Mouse (Mus musculus) midbrain, embryonic 15.5 days (tissue): ENCODE measurements around the gene Lrba. TPM values are rescaled to one million over a fixed set of nuclear protein-coding genes. Genes with fewer than 3 reads are reported as not detected.

Experiments used
- ATAC-seq: fragments of 200-750 bp; cut with Nextera tagmentation; replicated peaks from 2 replicates; pipeline ENCODE4 v1.8.0; 2017; ENCODE audit warnings: moderate TSS enrichment
- H3K27ac ChIP-seq: fragments of 300-500 bp; sonication (generic); 2 replicates; pipeline ENCODE4 v1.5.1; 2015; ENCODE audit warnings: mild to moderate bottlenecking, inconsistent platforms
- H3K27me3 ChIP-seq: fragments of 300-500 bp; sonication (generic); replicated peaks from 2 replicates; pipeline ENCODE4 v1.6.1; 2015; ENCODE audit warnings: inconsistent platforms
- H3K36me3 ChIP-seq: fragments of 300-500 bp; sonication (generic); replicated peaks from 2 replicates; pipeline ENCODE4 v1.6.1; 2015; ENCODE audit warnings: inconsistent platforms
- H3K4me1 ChIP-seq: fragments of 300-500 bp; sonication (generic); 2 replicates; pipeline ENCODE4 v1.6.1; 2015; ENCODE audit warnings: inconsistent platforms
- H3K4me2 ChIP-seq: fragments of 300-500 bp; sonication (generic); 2 replicates; pipeline ENCODE4 v1.6.1; 2015; ENCODE audit warnings: inconsistent platforms, mild to moderate bottlenecking, moderate library complexity
- H3K4me3 ChIP-seq: fragments of 300-500 bp; sonication (generic); 2 replicates; pipeline ENCODE4 v1.5.1; 2015; ENCODE audit warnings: mild to moderate bottlenecking, inconsistent platforms
- H3K9ac ChIP-seq: fragments of 300-500 bp; sonication (generic); 2 replicates; pipeline ENCODE4 v1.6.1; 2015; ENCODE audit warnings: mild to moderate bottlenecking, inconsistent platforms
- H3K9me3 ChIP-seq: fragments of 300-500 bp; sonication (generic); 2 replicates; pipeline ENCODE4 v1.6.1; 2016; ENCODE audit warnings: inconsistent platforms
- WGBS: fragments of 180-500 bp; shearing (Covaris S2); methylation state at CpG from one replicate; pipeline ENCODE4 v1.1.7; 2015; ENCODE audit warnings: mixed read lengths; 5-methylcytosine and 5-hydroxymethylcytosine counted together
- polyA plus RNA-seq: library from polyadenylated mRNA; unstranded; fragments of >200 nt; fragmentation: Nextera tagmentation; extraction: Ambion mirVana; gene quantifications from 2 replicates; pipeline ENCODE4 v1.2.1, GENCODE M21; 2015

The Lrba gene
- polyA plus RNA-seq, 1 experiment from 2014 or later, result 5.1 TPM

DNA sequence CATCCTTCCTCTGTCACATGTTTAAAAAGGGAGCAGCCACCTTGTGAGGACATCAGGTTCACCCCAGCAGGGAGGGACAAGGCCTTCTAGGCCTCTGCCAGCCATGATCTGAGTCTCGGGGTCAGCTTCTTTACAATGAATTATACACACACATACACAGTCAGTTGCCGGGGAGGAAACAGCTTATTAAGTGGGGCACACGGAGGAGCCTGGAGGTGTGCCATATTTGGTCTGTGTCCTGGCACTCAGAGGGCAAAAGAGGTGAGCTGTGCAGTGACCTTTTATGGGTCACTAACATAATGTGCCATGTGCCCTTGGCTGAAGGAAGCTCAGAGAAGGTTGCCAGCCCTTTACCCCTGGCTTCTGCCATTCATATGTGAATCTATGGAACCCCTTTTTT lies 596.9 kb downstream of the Lrba start:
- Histone ChIP-seq H3K36me3 (0 out of 2 replicates have a peak, but pooled peaks cover 4% of the 10 kb centered on the region), H3K27me3 (no peaks in the 10 kb centered on the region), H3K4me2 (no peak overlapping the region), H3K9me3 (no peaks in the 10 kb centered on the region), H3K9ac (no peak overlapping the region), H3K4me3 (no peak overlapping the region), H3K27ac (no peak overlapping the region), H3K4me1 (peaks cover 17% of the 10 kb centered on the region)
- 62% methylated on average over 3 of the region's 3 CpGs for whole genome bisulfite sequencing
- no peak for ATAC-seq

DNA sequence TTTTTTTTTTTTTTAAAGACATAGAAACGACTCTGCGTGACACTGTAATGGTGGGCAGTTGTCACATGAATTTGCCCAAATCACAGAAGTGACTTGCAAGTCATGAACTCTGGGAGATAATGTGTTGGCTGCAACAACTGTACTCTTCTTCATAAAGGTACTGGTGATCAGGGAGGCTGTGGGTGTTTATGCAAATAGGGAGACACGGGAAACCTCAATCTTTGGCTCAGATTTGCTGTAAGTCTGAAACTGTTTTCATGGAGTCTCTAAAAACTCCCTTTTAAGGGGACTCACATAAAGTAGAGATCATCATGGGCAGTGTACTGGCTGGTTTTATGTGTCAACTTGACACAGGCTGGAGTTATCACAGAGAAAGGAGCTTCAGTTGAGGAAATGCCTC lies 603.0 kb downstream of the Lrba start:
- no peak for ATAC-seq
- 91% methylated on average over 3 of the region's 3 CpGs for WGBS
- Histone ChIP-seq H3K9me3 (no peaks in the 10 kb centered on the region), H3K4me1 (peaks cover 18% of the 10 kb centered on the region; the same call in 1 of the 2 replicates), H3K27me3 (no peaks in the 10 kb centered on the region), H3K4me2 (no peak overlapping the region), H3K9ac (no peak overlapping the region), H3K4me3 (no peak overlapping the region), H3K36me3 (0 out of 2 replicates have a peak, but pooled peaks cover 4% of the 10 kb centered on the region), H3K27ac (no peak overlapping the region)

DNA sequence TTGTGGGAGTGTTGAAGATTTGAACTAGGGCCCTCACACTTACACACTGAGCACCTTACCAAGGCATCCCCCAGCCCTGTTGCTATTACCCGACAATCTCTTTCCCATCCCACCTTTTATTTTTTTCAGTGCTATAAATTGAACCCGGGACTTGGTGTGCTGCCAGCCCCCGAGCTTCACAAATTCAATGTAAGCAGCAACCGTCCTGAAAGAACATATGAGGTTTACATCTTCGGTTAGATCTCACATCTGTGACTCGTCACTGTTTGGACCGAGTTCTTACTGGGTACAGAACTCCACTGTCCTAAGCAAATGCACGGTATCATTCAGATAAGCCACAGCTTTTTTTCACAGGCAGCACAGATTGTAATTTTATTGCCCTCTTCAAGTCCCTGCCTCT lies 607.6 kb downstream of the Lrba start:
- H3K4me1 ChIP-seq, result peaks cover 37% of the 10 kb centered on the region
- H3K36me3 ChIP-seq, result no peaks in the 10 kb centered on the region
- peak overlapping the region; percentile 48 for H3K27ac ChIP-seq
- no peak; the same call in 1 of the 2 replicates for ATAC-seq
- 65% methylated on average over 8 of the region's 8 CpGs for WGBS
- no peak overlapping the region for H3K4me2 ChIP-seq
- H3K9me3 ChIP-seq, result no peaks in the 10 kb centered on the region
- H3K4me3 ChIP-seq, result no peak overlapping the region
- H3K27me3 ChIP-seq, result no peaks in the 10 kb centered on the region
- no peak overlapping the region for H3K9ac ChIP-seq

Other genes with a start within 250 kb of the Lrba start
- not detected in 2 replicates for gene Prss48, start 222.2 kb upstream of the Lrba start, polyA plus RNA-seq
- gene Rps3a1, start 82.0 kb upstream of the Lrba start, polyA plus RNA-seq, result 475 and 483 TPM in 2 replicates